Mouse (Mus musculus): ENCODE measurements around the gene Zfp536. TPM values are rescaled to one million over a fixed set of nuclear protein-coding genes. Genes with fewer than 3 reads are reported as not detected.

Zfp536 gene
- polyA plus RNA-seq, 1 experiment, result not detected

DNA sequence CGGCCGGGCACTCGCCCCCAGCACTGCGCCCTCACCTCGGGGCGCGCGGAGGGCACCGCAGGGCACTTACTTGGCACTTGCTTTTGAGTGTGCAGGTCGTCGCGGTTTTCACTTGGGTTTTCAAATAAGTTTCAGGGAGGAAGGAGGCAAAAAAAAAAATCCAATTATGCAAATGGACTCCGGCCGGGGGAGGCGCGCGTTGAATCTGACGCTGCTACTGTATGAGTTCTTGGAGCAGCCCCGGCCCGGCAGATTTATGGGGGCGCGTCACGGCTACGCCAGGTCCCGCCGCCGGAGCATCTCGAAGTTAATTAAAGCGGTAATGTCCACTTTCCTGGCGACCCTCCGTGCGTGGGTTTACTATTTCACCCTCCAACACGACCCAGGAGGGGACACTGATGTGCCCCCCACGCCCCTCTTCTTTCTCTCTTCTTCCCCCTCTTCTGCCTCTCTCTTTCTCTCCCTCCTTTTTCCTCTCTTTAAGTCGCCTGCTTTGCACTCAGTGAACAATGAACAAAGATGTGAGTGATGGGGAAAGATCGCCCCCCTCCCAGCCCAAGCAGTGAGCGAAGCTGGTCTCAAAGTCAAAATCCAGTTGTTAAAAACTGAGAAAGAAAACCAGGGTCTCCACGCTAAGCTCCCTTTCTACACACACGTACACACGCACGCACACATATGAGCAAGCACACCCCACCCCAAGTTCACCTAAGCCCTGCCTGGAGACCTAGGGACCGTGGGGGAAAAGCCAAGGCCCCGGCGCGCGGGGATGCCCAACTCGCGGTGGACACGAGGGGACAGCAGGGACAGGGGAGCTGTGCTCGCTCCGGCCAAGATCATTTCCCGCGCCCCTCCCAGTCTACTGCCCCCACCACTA lies 3.7 kb downstream of the Zfp536 start:
- H3K36me3 ChIP-seq (ENCODE audit: control insufficient read depth, insufficient read depth), result no peaks in the 10 kb centered on the region
- no peaks in the 10 kb centered on the region for H3K79me2 ChIP-seq (ENCODE audit: control insufficient read depth, insufficient read depth)
- no peaks in the 10 kb centered on the region for H3K79me3 ChIP-seq (ENCODE audit: low read depth)
- peaks cover 21% of the 10 kb centered on the region for H3K27me3 ChIP-seq (ENCODE audit: control insufficient read depth, insufficient read depth, insufficient read length)
- no peak overlapping the region for H3K4me3 ChIP-seq (ENCODE audit: insufficient read depth, poor library complexity, severe bottlenecking)
- no peak overlapping the region for H3ac ChIP-seq (ENCODE audit: control insufficient read depth, insufficient read length, low read depth)
- TF ChIP-seq MYOG (IDR thresholded peaks at IDR 0.05; ENCODE audit: control insufficient read depth, extremely low read depth, insufficient read length) (no peak), CEBPB (IDR thresholded peaks at IDR 0.05; ENCODE audit: low read depth) (no peak), FOSL1 (IDR thresholded peaks at IDR 0.05; ENCODE audit: insufficient read depth, low read length, poor library complexity, severe bottlenecking) (no peak), MYOD1 (IDR thresholded peaks at IDR 0.05; ENCODE audit: control insufficient read depth, insufficient read length, low read depth) (no peak), MAX (IDR thresholded peaks at IDR 0.05) (no peak), USF1 (IDR thresholded peaks at IDR 0.05; ENCODE audit: low read depth) (no peak), CTCF (IDR thresholded peaks at IDR 0.05; ENCODE audit: control insufficient read depth, insufficient read depth, insufficient read length) (no peak)

DNA sequence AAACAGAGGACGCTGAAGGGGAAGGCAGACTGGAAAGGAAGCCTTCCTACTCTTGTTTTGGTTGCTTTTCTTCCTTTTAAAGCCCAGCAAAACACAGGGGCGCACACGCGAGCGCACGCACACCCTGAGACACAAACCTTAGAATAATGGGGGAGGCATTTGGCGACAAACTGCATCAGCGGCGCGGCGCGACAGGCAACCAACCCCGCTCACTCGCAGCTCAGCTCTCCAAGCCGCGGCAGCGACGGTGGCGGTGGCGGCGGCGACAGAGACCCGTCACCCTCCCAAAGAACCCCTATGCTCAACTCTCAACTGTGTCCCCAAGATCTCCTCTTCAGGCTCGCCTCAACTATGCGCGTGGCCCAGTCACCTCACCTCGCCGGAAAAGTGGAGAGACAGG lies 4.4 kb downstream of the Zfp536 start:
- Histone ChIP-seq H3K79me3 (ENCODE audit: low read depth) (no peaks in the 10 kb centered on the region), H3K36me3 (ENCODE audit: control insufficient read depth, insufficient read depth) (no peaks in the 10 kb centered on the region), H3ac (ENCODE audit: control insufficient read depth, insufficient read length, low read depth) (no peak overlapping the region), H3K27me3 (ENCODE audit: control insufficient read depth, insufficient read depth, insufficient read length) (peaks cover 21% of the 10 kb centered on the region), H3K4me3 (ENCODE audit: insufficient read depth, poor library complexity, severe bottlenecking) (no peak overlapping the region), H3K79me2 (ENCODE audit: control insufficient read depth, insufficient read depth) (no peaks in the 10 kb centered on the region)
- no peak for TF ChIP-seq CEBPB (IDR thresholded peaks at IDR 0.05; ENCODE audit: low read depth)
- no peak for TF ChIP-seq CTCF (IDR thresholded peaks at IDR 0.05; ENCODE audit: control insufficient read depth, insufficient read depth, insufficient read length)
- TF ChIP-seq FOSL1 (IDR thresholded peaks at IDR 0.05; ENCODE audit: insufficient read depth, low read length, poor library complexity, severe bottlenecking), result no peak
- TF ChIP-seq USF1 (IDR thresholded peaks at IDR 0.05; ENCODE audit: low read depth), result no peak
- no peak for TF ChIP-seq MYOD1 (IDR thresholded peaks at IDR 0.05; ENCODE audit: control insufficient read depth, insufficient read length, low read depth)
- no peak for TF ChIP-seq MYOG (IDR thresholded peaks at IDR 0.05; ENCODE audit: control insufficient read depth, extremely low read depth, insufficient read length)
- no peak for TF ChIP-seq MAX (IDR thresholded peaks at IDR 0.05)

DNA sequence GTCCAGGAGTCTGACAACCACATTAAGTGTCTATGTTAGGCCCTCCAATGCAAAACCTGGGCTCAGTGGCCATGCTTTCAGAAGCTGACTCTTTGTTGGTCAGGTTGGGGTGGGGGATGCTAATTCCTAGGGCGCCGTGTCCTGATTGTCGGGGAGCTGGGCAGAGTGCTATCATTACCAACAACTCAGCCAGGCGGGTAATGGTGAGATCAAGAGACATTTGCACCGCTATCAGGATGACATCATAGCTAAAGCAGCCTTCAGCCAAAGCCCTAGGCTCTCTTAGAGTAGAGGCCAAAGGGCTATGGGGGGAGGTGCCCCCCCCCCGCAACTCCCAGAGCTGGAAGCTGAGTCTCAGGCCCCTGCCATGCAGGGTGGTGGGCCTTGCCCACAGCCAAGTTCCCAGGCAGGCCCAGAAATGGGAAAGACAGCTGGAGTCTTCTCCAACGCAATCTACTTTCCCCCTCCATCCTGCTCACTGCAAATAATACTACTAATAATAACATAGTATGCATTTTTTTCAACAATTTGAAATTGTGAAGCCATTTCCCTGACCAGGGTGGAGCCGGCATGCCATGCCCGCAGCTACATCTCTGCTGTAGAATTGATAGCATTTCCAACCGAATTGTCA lies 5.0 kb downstream of the Zfp536 start:
- Histone ChIP-seq H3K79me2 (ENCODE audit: control insufficient read depth, insufficient read depth) (no peaks in the 10 kb centered on the region), H3ac (ENCODE audit: control insufficient read depth, insufficient read length, low read depth) (no peak overlapping the region), H3K79me3 (ENCODE audit: low read depth) (no peaks in the 10 kb centered on the region), H3K4me3 (ENCODE audit: insufficient read depth, poor library complexity, severe bottlenecking) (no peak overlapping the region), H3K27me3 (ENCODE audit: control insufficient read depth, insufficient read depth, insufficient read length) (peaks cover 21% of the 10 kb centered on the region), H3K36me3 (ENCODE audit: control insufficient read depth, insufficient read depth) (no peaks in the 10 kb centered on the region)
- TF ChIP-seq CEBPB (IDR thresholded peaks at IDR 0.05; ENCODE audit: low read depth) (no peak), FOSL1 (IDR thresholded peaks at IDR 0.05; ENCODE audit: insufficient read depth, low read length, poor library complexity, severe bottlenecking) (no peak), MYOD1 (IDR thresholded peaks at IDR 0.05; ENCODE audit: control insufficient read depth, insufficient read length, low read depth) (no peak), MAX (IDR thresholded peaks at IDR 0.05) (no peak), CTCF (IDR thresholded peaks at IDR 0.05; ENCODE audit: control insufficient read depth, insufficient read depth, insufficient read length) (no peak), USF1 (IDR thresholded peaks at IDR 0.05; ENCODE audit: low read depth) (no peak), MYOG (IDR thresholded peaks at IDR 0.05; ENCODE audit: control insufficient read depth, extremely low read depth, insufficient read length) (no peak)

DNA sequence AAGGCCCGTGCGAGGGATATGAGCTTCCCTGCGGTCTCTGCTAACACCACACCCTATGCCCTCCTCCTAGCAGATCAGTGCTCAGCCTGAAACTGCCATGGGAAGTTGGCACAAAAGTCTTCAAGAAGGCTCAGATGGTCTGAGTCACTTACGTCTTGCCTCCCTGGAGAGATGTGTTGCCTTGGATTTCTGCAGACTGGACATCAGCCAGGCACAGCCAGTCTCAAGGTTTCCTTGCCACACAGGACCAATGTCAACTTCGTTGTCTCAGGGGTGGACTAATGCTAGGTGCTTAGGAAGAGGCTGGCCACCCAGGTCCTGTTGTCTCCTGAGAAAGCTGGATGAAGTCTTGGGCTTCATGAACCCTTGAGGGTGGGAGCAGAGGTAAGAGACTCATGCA lies 14.6 kb downstream of the Zfp536 start:
- no peaks in the 10 kb centered on the region for H3K79me2 ChIP-seq (ENCODE audit: control insufficient read depth, insufficient read depth)
- H3K27me3 ChIP-seq (ENCODE audit: control insufficient read depth, insufficient read depth, insufficient read length), result no peaks in the 10 kb centered on the region
- no peak overlapping the region for H3ac ChIP-seq (ENCODE audit: control insufficient read depth, insufficient read length, low read depth)
- H3K4me3 ChIP-seq (ENCODE audit: insufficient read depth, poor library complexity, severe bottlenecking), result no peak overlapping the region
- no peaks in the 10 kb centered on the region for H3K36me3 ChIP-seq (ENCODE audit: control insufficient read depth, insufficient read depth)
- TF ChIP-seq MYOG (IDR thresholded peaks at IDR 0.05; ENCODE audit: control insufficient read depth, extremely low read depth, insufficient read length) (no peak), USF1 (IDR thresholded peaks at IDR 0.05; ENCODE audit: low read depth) (no peak), FOSL1 (IDR thresholded peaks at IDR 0.05; ENCODE audit: insufficient read depth, low read length, poor library complexity, severe bottlenecking) (no peak), MYOD1 (IDR thresholded peaks at IDR 0.05; ENCODE audit: control insufficient read depth, insufficient read length, low read depth) (no peak), CEBPB (IDR thresholded peaks at IDR 0.05; ENCODE audit: low read depth) (no peak), MAX (IDR thresholded peaks at IDR 0.05) (no peak), CTCF (IDR thresholded peaks at IDR 0.05; ENCODE audit: control insufficient read depth, insufficient read depth, insufficient read length) (no peak)
- H3K79me3 ChIP-seq (ENCODE audit: low read depth), result no peaks in the 10 kb centered on the region

DNA sequence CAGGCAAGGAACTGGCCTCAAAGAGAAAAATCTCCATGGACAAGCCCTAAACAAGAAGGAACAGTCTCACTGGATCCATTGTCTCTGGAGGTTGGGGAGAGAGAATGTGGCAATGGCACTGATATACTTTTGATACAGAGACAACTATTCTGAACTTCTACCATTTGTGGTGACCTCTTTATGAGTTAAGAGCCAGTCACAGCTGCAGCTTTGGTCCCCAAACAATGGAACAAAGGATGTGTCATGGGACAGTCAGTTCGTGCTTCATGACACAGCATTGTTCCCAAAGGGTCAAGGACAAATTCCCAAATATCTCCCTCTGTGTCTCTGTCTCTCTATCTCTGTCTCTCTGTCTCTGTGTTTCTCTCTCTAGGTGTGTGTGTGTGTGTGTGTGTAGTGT lies 20.4 kb downstream of the Zfp536 start:
- Histone ChIP-seq H3ac (ENCODE audit: control insufficient read depth, insufficient read length, low read depth) (no peak overlapping the region), H3K79me2 (ENCODE audit: control insufficient read depth, insufficient read depth) (no peaks in the 10 kb centered on the region), H3K4me3 (ENCODE audit: insufficient read depth, poor library complexity, severe bottlenecking) (no peak overlapping the region), H3K79me3 (ENCODE audit: low read depth) (no peaks in the 10 kb centered on the region), H3K36me3 (ENCODE audit: control insufficient read depth, insufficient read depth) (no peaks in the 10 kb centered on the region), H3K27me3 (ENCODE audit: control insufficient read depth, insufficient read depth, insufficient read length) (no peaks in the 10 kb centered on the region)
- TF ChIP-seq CEBPB (IDR thresholded peaks at IDR 0.05; ENCODE audit: low read depth) (no peak), USF1 (IDR thresholded peaks at IDR 0.05; ENCODE audit: low read depth) (no peak), FOSL1 (IDR thresholded peaks at IDR 0.05; ENCODE audit: insufficient read depth, low read length, poor library complexity, severe bottlenecking) (no peak), MYOD1 (IDR thresholded peaks at IDR 0.05; ENCODE audit: control insufficient read depth, insufficient read length, low read depth) (no peak), MYOG (IDR thresholded peaks at IDR 0.05; ENCODE audit: control insufficient read depth, extremely low read depth, insufficient read length) (no peak)

Data from C2C12 (cell line).